Mouse (Mus musculus) skeletal muscle tissue, postnatal 0 days (tissue): ENCODE results near the gene Rnf180. TPM values are rescaled to one million over a fixed set of nuclear protein-coding genes. Genes with fewer than 3 reads are reported as not detected.

ENCODE experiments used
- polyA plus RNA-seq: library from polyadenylated mRNA; unstranded; fragments of >200 nt; fragmentation: Nextera tagmentation; extraction: Ambion mirVana; gene quantifications from 2 replicates; pipeline ENCODE4 v1.2.1, GENCODE M21; 2015

The Rnf180 gene
- 0.73 and 0.87 TPM in 2 replicates for polyA plus RNA-seq

DNA sequence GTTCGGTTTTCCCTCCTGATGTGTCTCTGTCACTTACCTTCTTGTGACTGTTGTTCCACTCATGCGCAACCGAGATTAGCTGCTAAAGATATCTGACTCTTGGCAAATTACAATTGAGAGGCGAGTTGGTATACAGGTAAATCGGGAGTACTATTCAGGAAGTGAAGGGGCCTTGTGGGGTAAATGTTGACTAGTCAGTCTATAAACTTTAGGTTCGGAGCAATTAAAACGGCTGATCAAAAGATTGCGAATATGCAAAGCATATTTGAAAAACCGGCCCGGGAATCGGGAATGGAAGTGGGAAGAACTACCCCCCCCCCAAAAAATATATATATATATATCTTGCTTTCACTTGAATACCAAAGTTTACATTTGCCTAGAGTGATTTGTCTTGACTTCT is at the start of gene Rnf180:
TSS of gene Rnf180 (minus strand) at position 101 of the 400 bp plus-strand sequence.

DNA sequence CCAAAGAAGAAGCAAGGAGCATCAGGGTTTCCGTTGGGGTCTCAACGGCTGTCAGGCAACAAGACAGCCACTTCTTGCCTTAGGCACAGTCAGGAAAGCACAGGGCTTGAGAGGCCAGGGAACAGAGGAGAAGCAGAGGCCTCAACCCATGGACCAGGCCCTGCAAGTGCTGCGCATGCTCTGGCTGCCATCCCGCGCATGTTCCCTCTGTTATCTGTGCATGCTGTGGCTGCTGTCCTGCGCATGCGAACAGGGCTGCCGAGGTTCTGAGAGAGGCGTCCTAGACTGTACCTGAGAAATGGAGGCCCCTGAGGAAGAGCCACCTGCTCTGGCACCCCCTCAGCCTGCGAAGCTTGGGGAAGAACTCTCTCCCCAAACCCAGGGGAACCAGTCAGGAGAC is 212.8 kb downstream of the Rnf180 start, which contains the start of gene 4933425L06Rik:
TSS of gene 4933425L06Rik (plus strand) at position 261 of the 400 bp plus-strand sequence.

Other genes starting within 250 kb of the Rnf180 start
- gene Rgs7bp, start 239.9 kb downstream of the Rnf180 start, polyA plus RNA-seq = 1.3 and 1.9 TPM in 2 replicates
- gene 4933425L06Rik, start 212.7 kb downstream of the Rnf180 start, polyA plus RNA-seq = not detected in 2 replicates
- not detected in 2 replicates for gene Htr1a, start 148.8 kb upstream of the Rnf180 start, polyA plus RNA-seq